Mouse (Mus musculus): ENCODE measurements at regions not wholly inside any gene's neighbourhood (a gene's known extent, or its start where the extent isn't known, plus 50 kb on each side); places are given as distances from the start of the nearest gene placed in this dataset.
A peak's percentile ranks its signal among the peaks of the same experiment; 100 is the strongest.
"Not testable (repeated sequence)": the region's sequence is repeated elsewhere in the genome, so short reads cannot be mapped to it uniquely, and the experiment has no call there.

- intact Hi-C loops (cut with DNase I; ENCODE audit: low total_unique reads) = no loop called here
- no peak for DNase-seq
These were observed 236.0 kb upstream of the Rorb start for GRCm38 (mm10) chr19:19347017-19347416.

- DNase-seq = no peak
- intact Hi-C loops (cut with DNase I; ENCODE audit: low total_unique reads) = no loop called here
These were observed 233.4 kb upstream of the Rorb start for GRCm38 (mm10) chr19:19344426-19344811.

GRCm38 (mm10) chr19:19343702-19344425 lies 232.9 kb upstream of the Rorb start:
- peak; percentile 5 for DNase-seq
- intact Hi-C loops (cut with DNase I; ENCODE audit: low total_unique reads) = no loop called here

- DNase-seq; intact Hi-C loops (cut with DNase I; ENCODE audit: low total_unique reads): not testable (repeated sequence)
These were observed 196.1 kb upstream of the Rorb start for GRCm38 (mm10) chr19:19307142-19307541.

GRCm38 (mm10) chr19:19306476-19307131 lies 195.6 kb upstream of the Rorb start:
- intact Hi-C loops (cut with DNase I; ENCODE audit: low total_unique reads) = no loop called here
- DNase-seq = no peak

GRCm38 (mm10) chr19:19285864-19286263 lies 174.9 kb upstream of the Rorb start:
- DNase-seq; intact Hi-C loops (cut with DNase I; ENCODE audit: low total_unique reads): not testable (repeated sequence)

- no peak for DNase-seq
- intact Hi-C loops (cut with DNase I; ENCODE audit: low total_unique reads) = no loop called here
These were observed 136.0 kb upstream of the Rorb start for GRCm38 (mm10) chr19:19246837-19247560.

GRCm38 (mm10) chr19:19229305-19229994 lies 118.5 kb upstream of the Rorb start:
- intact Hi-C loops (cut with DNase I; ENCODE audit: low total_unique reads) = no loop called here
- DNase-seq = no peak

GRCm38 (mm10) chr19:19220826-19221225 lies 109.8 kb upstream of the Rorb start:
- intact Hi-C loops (cut with DNase I; ENCODE audit: low total_unique reads) = no loop called here
- no peak for DNase-seq

- no peak for DNase-seq
- intact Hi-C loops (cut with DNase I; ENCODE audit: low total_unique reads) = no loop called here
These were observed 108.4 kb upstream of the Rorb start for GRCm38 (mm10) chr19:19219352-19219751.

- intact Hi-C loops (cut with DNase I; ENCODE audit: low total_unique reads) = no loop called here
- DNase-seq = no peak
These were observed 107.7 kb upstream of the Rorb start for GRCm38 (mm10) chr19:19218700-19219099.

GRCm38 (mm10) chr19:19199534-19199933 lies 88.5 kb upstream of the Rorb start:
- DNase-seq = no peak
- intact Hi-C loops (cut with DNase I; ENCODE audit: low total_unique reads) = no loop called here

- no peak for DNase-seq
- intact Hi-C loops (cut with DNase I; ENCODE audit: low total_unique reads) = no loop called here
These were observed 87.8 kb upstream of the Rorb start for GRCm38 (mm10) chr19:19198780-19199179.

GRCm38 (mm10) chr19:19194728-19195127 lies 83.7 kb upstream of the Rorb start:
- DNase-seq = no peak
- intact Hi-C loops (cut with DNase I; ENCODE audit: low total_unique reads) = no loop called here

GRCm38 (mm10) chr19:19194306-19194705 lies 83.3 kb upstream of the Rorb start:
- intact Hi-C loops (cut with DNase I; ENCODE audit: low total_unique reads) = no loop called here
- no peak for DNase-seq

- no peak for DNase-seq
- intact Hi-C loops (cut with DNase I; ENCODE audit: low total_unique reads) = no loop called here
These were observed 61.8 kb upstream of the Rorb start for GRCm38 (mm10) chr19:19172767-19173166.

- no peak for DNase-seq
- intact Hi-C loops (cut with DNase I; ENCODE audit: low total_unique reads) = no loop called here
These were observed 59.8 kb upstream of the Rorb start for GRCm38 (mm10) chr19:19170807-19171206.
